Mouse (Mus musculus) limb, embryonic 11.5 days (tissue): Measurements from ENCODE around the gene Piezo1. TPM values are rescaled to one million over a fixed set of nuclear protein-coding genes. Genes with fewer than 3 reads are reported as not detected.

Source experiments
- ATAC-seq: fragments of 200-750 bp; cut with Nextera tagmentation; 2 replicates; pipeline ENCODE4 v1.8.0; 2017; ENCODE audit warnings: low read depth; ENCODE audit not compliant: insufficient number of reproducible peaks, low FRiP score, low TSS enrichment
- DNase-seq: peaks from one replicate; pipeline ENCODE4 v3.0.0-alpha.2; 2015; ENCODE audit warnings: low spot score
- H3K27ac ChIP-seq: fragments of 300-500 bp; sonication (generic); replicated peaks from 2 replicates; pipeline ENCODE4 v1.5.1; 2014; ENCODE audit warnings: low read depth, mild to moderate bottlenecking, low read length
- H3K27me3 ChIP-seq: fragments of 300-500 bp; sonication (generic); 2 replicates; pipeline ENCODE4 v1.6.1; 2014; ENCODE audit warnings: mild to moderate bottlenecking, low read length, mixed read lengths; ENCODE audit not compliant: control insufficient read depth, insufficient read depth
- H3K36me3 ChIP-seq: fragments of 300-500 bp; sonication (generic); 2 replicates; pipeline ENCODE4 v1.6.1; 2014; ENCODE audit warnings: mild to moderate bottlenecking, low read length, moderate library complexity, mixed read lengths; ENCODE audit not compliant: control insufficient read depth, insufficient read depth
- H3K4me1 ChIP-seq: fragments of 300-500 bp; sonication (generic); 2 replicates; pipeline ENCODE4 v1.6.1; 2014; ENCODE audit warnings: low read length, mixed read lengths; ENCODE audit not compliant: control insufficient read depth, insufficient read depth
- H3K4me2 ChIP-seq: fragments of 300-500 bp; sonication (generic); 2 replicates; pipeline ENCODE4 v1.6.1; 2014; ENCODE audit warnings: low read depth, mild to moderate bottlenecking, moderate library complexity; ENCODE audit not compliant: severe bottlenecking
- H3K4me3 ChIP-seq: fragments of 300-500 bp; sonication (generic); 2 replicates; pipeline ENCODE4 v1.5.1; 2014; ENCODE audit warnings: low read depth, low read length
- H3K9ac ChIP-seq: fragments of 300-500 bp; sonication (generic); 2 replicates; pipeline ENCODE4 v1.6.1; 2014; ENCODE audit warnings: mild to moderate bottlenecking, low read length
- H3K9me3 ChIP-seq: fragments of 300-500 bp; sonication (generic); 2 replicates; pipeline ENCODE4 v1.6.1; 2016; ENCODE audit warnings: low read length; ENCODE audit not compliant: control insufficient read depth
- WGBS: fragments of 180-500 bp; shearing (Covaris S2); extraction: QIAGEN DNeasy Blood & Tissue Kit; methylation state at CpG from one replicate; pipeline ENCODE4 v1.1.7; 2014; 5-methylcytosine and 5-hydroxymethylcytosine counted together
- polyA plus RNA-seq: library from polyadenylated mRNA; unstranded; fragments of >200 nt; fragmentation: Nextera tagmentation; extraction: Ambion mirVana; gene quantifications from 2 replicates; pipeline ENCODE4 v1.2.1, GENCODE M21; 2014

The Piezo1 gene
- polyA plus RNA-seq, 1 experiment from 2014 or later = 7.2 TPM

GRCm38 (mm10) chr8:122546066-122546755, 4.9 kb downstream of the Piezo1 start:
- Histone ChIP-seq H3K4me2 (0 out of 2 replicates have a peak overlapping the region, but pooled peaks have one; percentile 24), H3K4me1 (peaks cover 23% of the 10 kb centered on the region), H3K27ac (no peak overlapping the region), H3K36me3 (no peaks in the 10 kb centered on the region), H3K9me3 (no peaks in the 10 kb centered on the region), H3K9ac (no peak overlapping the region), H3K27me3 (no peaks in the 10 kb centered on the region), H3K4me3 (no peak overlapping the region)
- WGBS = 81% methylated on average over 7 of the region's 7 CpGs
- DNase-seq = no peak
- ATAC-seq = no peak

- ATAC-seq (no peak), DNase-seq (no peak)
- Histone ChIP-seq H3K4me3 (no peak overlapping the region), H3K4me1 (peaks cover 18% of the 10 kb centered on the region), H3K27me3 (no peaks in the 10 kb centered on the region), H3K9ac (no peak overlapping the region), H3K27ac (no peak overlapping the region), H3K9me3 (no peaks in the 10 kb centered on the region), H3K4me2 (no peak overlapping the region), H3K36me3 (no peaks in the 10 kb centered on the region)
- WGBS = 92% methylated on average over 8 of the region's 8 CpGs
These were observed 7.0 kb downstream of the Piezo1 start for GRCm38 (mm10) chr8:122544138-122544537.

GRCm38 (mm10) chr8:122538310-122539076, 12.6 kb downstream of the Piezo1 start:
- ATAC-seq = no peak
- 93% methylated on average over 9 of the region's 9 CpGs for WGBS
- peaks cover 7% of the 10 kb centered on the region; the same call in 1 of the 2 replicates for H3K4me1 ChIP-seq
- no peak overlapping the region for H3K9ac ChIP-seq
- no peak overlapping the region for H3K4me3 ChIP-seq
- no peak overlapping the region for H3K27ac ChIP-seq
- H3K27me3 ChIP-seq = no peaks in the 10 kb centered on the region
- 0 out of 2 replicates have a peak, but pooled peaks cover 3% of the 10 kb centered on the region for H3K36me3 ChIP-seq
- DNase-seq = no peak
- no peak overlapping the region for H3K4me2 ChIP-seq
- H3K9me3 ChIP-seq = no peaks in the 10 kb centered on the region

GRCm38 (mm10) chr8:122537812-122538211, 13.3 kb downstream of the Piezo1 start:
- H3K9ac ChIP-seq = no peak overlapping the region
- 0 out of 2 replicates have a peak, but pooled peaks cover 3% of the 10 kb centered on the region for H3K36me3 ChIP-seq
- no peak overlapping the region for H3K4me3 ChIP-seq
- H3K27ac ChIP-seq = no peak overlapping the region
- 83% methylated on average over 2 of the region's 2 CpGs for WGBS
- H3K9me3 ChIP-seq = no peaks in the 10 kb centered on the region
- no peak for ATAC-seq
- H3K4me2 ChIP-seq = no peak overlapping the region
- peaks cover 7% of the 10 kb centered on the region; the same call in 1 of the 2 replicates for H3K4me1 ChIP-seq
- no peak for DNase-seq
- H3K27me3 ChIP-seq = no peaks in the 10 kb centered on the region

- ATAC-seq (no peak), DNase-seq (peak; percentile 40)
- Histone ChIP-seq H3K36me3 (0 out of 2 replicates have a peak, but pooled peaks cover 3% of the 10 kb centered on the region), H3K27ac (no peak overlapping the region), H3K9ac (no peak overlapping the region), H3K4me2 (no peak overlapping the region), H3K4me1 (peaks cover 7% of the 10 kb centered on the region; the same call in 1 of the 2 replicates), H3K9me3 (no peaks in the 10 kb centered on the region), H3K27me3 (no peaks in the 10 kb centered on the region), H3K4me3 (no peak overlapping the region)
- WGBS = 22% methylated on average over 6 of the region's 6 CpGs
These were observed 14.1 kb downstream of the Piezo1 start for GRCm38 (mm10) chr8:122537033-122537432.

- Histone ChIP-seq H3K4me3 (no peak overlapping the region), H3K9me3 (no peaks in the 10 kb centered on the region), H3K9ac (no peak overlapping the region), H3K36me3 (peaks cover 3% of the 10 kb centered on the region; the same call in 1 of the 2 replicates), H3K27me3 (no peaks in the 10 kb centered on the region), H3K4me1 (no peaks in the 10 kb centered on the region), H3K27ac (no peak overlapping the region), H3K4me2 (no peak overlapping the region)
- no peak for DNase-seq
- 91% methylated on average over 8 of the region's 8 CpGs for WGBS
- no peak for ATAC-seq
These were observed 19.8 kb downstream of the Piezo1 start for GRCm38 (mm10) chr8:122531312-122531711.

GRCm38 (mm10) chr8:122529159-122529558, 22.0 kb downstream of the Piezo1 start:
- WGBS = 94% methylated on average over 4 of the region's 4 CpGs
- DNase-seq (no peak), ATAC-seq (no peak)
- Histone ChIP-seq H3K36me3 (peaks cover 3% of the 10 kb centered on the region; the same call in 1 of the 2 replicates), H3K4me3 (no peak overlapping the region), H3K27me3 (no peaks in the 10 kb centered on the region), H3K27ac (no peak overlapping the region), H3K9ac (no peak overlapping the region), H3K4me1 (peaks cover 10% of the 10 kb centered on the region), H3K4me2 (no peak overlapping the region), H3K9me3 (no peaks in the 10 kb centered on the region)

GRCm38 (mm10) chr8:122527937-122528336, 23.2 kb downstream of the Piezo1 start:
- no peak overlapping the region for H3K27ac ChIP-seq
- WGBS = 96% methylated on average over 3 of the region's 3 CpGs
- H3K36me3 ChIP-seq = peaks cover 3% of the 10 kb centered on the region; the same call in 1 of the 2 replicates
- H3K9ac ChIP-seq = no peak overlapping the region
- DNase-seq (no peak), ATAC-seq (no peak)
- no peak overlapping the region for H3K4me2 ChIP-seq
- H3K9me3 ChIP-seq = no peaks in the 10 kb centered on the region
- no peaks in the 10 kb centered on the region for H3K27me3 ChIP-seq
- H3K4me3 ChIP-seq = no peak overlapping the region
- peaks cover 22% of the 10 kb centered on the region for H3K4me1 ChIP-seq
